Mouse (Mus musculus): ENCODE data around the gene Gm9573. TPM values are rescaled to one million over a fixed set of nuclear protein-coding genes. Genes with fewer than 3 reads are reported as not detected.

Gm9573 gene
- polyA plus RNA-seq (2012; ENCODE audit: insufficient read depth, low replicate concordance), result 0.55 TPM in 1 of 2 replicates, not detected in the other

DNA sequence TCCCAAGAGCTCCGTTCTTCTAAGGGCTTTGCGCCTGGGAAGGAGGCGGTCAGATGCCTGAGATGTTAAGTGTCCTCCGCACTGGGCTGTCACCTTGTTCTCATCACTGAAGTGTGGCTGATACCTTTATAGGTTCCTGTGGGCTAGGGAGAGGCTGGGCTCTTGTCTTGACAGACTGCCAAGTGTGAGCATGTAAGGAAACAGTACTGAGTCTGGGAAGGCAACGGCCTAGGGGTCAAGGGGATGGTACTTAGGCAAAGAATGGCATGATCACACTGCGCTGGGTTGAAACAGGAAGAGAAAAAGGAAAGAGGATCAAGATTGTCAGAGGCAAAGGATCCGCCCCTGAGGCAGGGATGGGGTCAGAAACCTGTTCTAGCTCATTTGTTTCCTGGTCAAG is at the start of gene Gm9573:
Gene Gm9573 (minus strand): TSS at position 101 of the 400 bp plus-strand sequence.
- Histone ChIP-seq H3K4me1 (no peaks in the 10 kb centered on the region), H3K4me3 (replicated peaks) (no peak within 1 kb of the TSS), H3K9me3 (peaks cover 7% of the 10 kb centered on the region; the same call in 1 of the 2 replicates), H3K36me3 (replicated peaks; ENCODE audit: low read length) (no peaks in the 10 kb centered on the region), H3K27me3 (replicated peaks) (peaks cover 43% of the 10 kb centered on the region)
- TF ChIP-seq GATA1 (IDR thresholded peaks at IDR 0.05; ENCODE audit: borderline replicate concordance, low read length) (no peak), FLI1 (IDR thresholded peaks at IDR 0.05; ENCODE audit: low read length) (no peak)

DNA sequence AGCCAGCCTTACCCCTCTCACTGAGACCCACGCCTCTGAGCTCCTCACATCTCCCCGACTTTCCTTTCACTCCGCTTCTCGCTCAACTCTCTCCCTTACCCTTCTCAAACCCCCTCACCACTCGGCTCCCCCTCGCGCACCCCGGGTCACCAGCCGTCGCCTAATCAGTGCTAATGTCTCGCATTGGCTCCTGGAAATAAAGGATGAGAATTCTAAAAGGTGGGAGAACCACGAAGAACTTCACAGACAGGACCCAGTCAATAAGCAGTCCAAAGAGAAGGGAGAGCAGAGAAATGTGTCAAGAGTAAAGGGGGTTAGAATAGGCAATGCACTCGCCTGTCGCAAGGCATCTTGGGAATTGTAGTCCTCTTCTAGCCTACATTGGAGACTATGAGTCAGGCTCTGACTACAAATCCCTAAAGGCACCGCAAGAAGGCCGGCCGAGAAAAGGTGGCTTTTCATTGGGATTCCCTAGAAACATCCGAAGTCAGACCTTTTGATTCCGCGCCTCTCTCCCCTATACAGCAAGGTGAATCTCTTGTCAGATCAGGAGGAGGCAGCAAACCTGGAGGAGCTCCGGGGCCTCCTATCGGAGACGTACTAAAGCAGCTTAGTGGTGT is 47.1 kb upstream of the Gm9573 start, which contains the start of gene Gtf2h4:
Gene Gtf2h4 (minus strand): TSS at position 324 of the 620 bp plus-strand sequence.
- Histone ChIP-seq H3K27me3 (replicated peaks) (peaks cover 5% of the 10 kb centered on the region), H3K9me3 (no peaks in the 10 kb centered on the region), H3K4me3 (replicated peaks) (peak within 1 kb of the TSS; percentile 95), H3K36me3 (replicated peaks; ENCODE audit: low read length) (peaks cover 26% of the 10 kb centered on the region), H3K4me1 (peaks cover 11% of the 10 kb centered on the region)
- TF ChIP-seq GATA1 (IDR thresholded peaks at IDR 0.05; ENCODE audit: borderline replicate concordance, low read length), result no peak
- no peak for TF ChIP-seq FLI1 (IDR thresholded peaks at IDR 0.05; ENCODE audit: low read length)

- H3K27me3 ChIP-seq (replicated peaks), result peaks cover 2% of the 10 kb centered on the region
- H3K4me1 ChIP-seq, result peaks cover 20% of the 10 kb centered on the region
- no peaks in the 10 kb centered on the region for H3K9me3 ChIP-seq
- TF ChIP-seq GATA1 (IDR thresholded peaks at IDR 0.05; ENCODE audit: borderline replicate concordance, low read length) (no peak), FLI1 (IDR thresholded peaks at IDR 0.05; ENCODE audit: low read length) (no peak)
- peaks cover 26% of the 10 kb centered on the region for H3K36me3 ChIP-seq (replicated peaks; ENCODE audit: low read length)
- H3K4me3 ChIP-seq (replicated peaks), result peak overlapping the region; percentile 95
These were observed 46.1 kb upstream of the Gm9573 start for GRCm38 (mm10) chr17:35672527-35672926.

- TF ChIP-seq GATA1 (IDR thresholded peaks at IDR 0.05; ENCODE audit: borderline replicate concordance, low read length), result no peak
- Histone ChIP-seq H3K27me3 (replicated peaks) (no peaks in the 10 kb centered on the region), H3K4me3 (replicated peaks) (no peak overlapping the region), H3K9me3 (no peaks in the 10 kb centered on the region), H3K4me1 (peaks cover 24% of the 10 kb centered on the region), H3K36me3 (replicated peaks; ENCODE audit: low read length) (peaks cover 26% of the 10 kb centered on the region)
These were observed 45.4 kb upstream of the Gm9573 start for GRCm38 (mm10) chr17:35671846-35672245.

- no peak overlapping the region for H3K4me3 ChIP-seq (replicated peaks)
- H3K9me3 ChIP-seq, result no peaks in the 10 kb centered on the region
- H3K27me3 ChIP-seq (replicated peaks), result no peaks in the 10 kb centered on the region
- H3K36me3 ChIP-seq (replicated peaks; ENCODE audit: low read length), result peaks cover 40% of the 10 kb centered on the region
- TF ChIP-seq GATA1 (IDR thresholded peaks at IDR 0.05; ENCODE audit: borderline replicate concordance, low read length), result no peak
- TF ChIP-seq FLI1 (IDR thresholded peaks at IDR 0.05; ENCODE audit: low read length), result no peak
- peaks cover 39% of the 10 kb centered on the region for H3K4me1 ChIP-seq
These were observed 43.3 kb upstream of the Gm9573 start for GRCm38 (mm10) chr17:35669731-35670130.

- Histone ChIP-seq H3K4me3 (replicated peaks) (peak within 1 kb of the TSS; percentile 99), H3K27me3 (replicated peaks) (no peaks in the 10 kb centered on the region), H3K4me1 (peaks cover 30% of the 10 kb centered on the region), H3K36me3 (replicated peaks; ENCODE audit: low read length) (peaks cover 60% of the 10 kb centered on the region), H3K9me3 (no peaks in the 10 kb centered on the region)
- TF ChIP-seq FLI1 (IDR thresholded peaks at IDR 0.05; ENCODE audit: low read length), result no peak
These were observed 41.1 kb upstream of the Gm9573 start, which contains the start of gene Vars2 for GRCm38 (mm10) chr17:35667334-35668065. TSS of gene Vars2 (minus strand) at chr17:35667592.

GRCm38 (mm10) chr17:35666851-35667256 is 40.4 kb upstream of the Gm9573 start:
- no peaks in the 10 kb centered on the region for H3K9me3 ChIP-seq
- H3K27me3 ChIP-seq (replicated peaks), result no peaks in the 10 kb centered on the region
- peak overlapping the region; percentile 99 for H3K4me3 ChIP-seq (replicated peaks)
- no peak for TF ChIP-seq GATA1 (IDR thresholded peaks at IDR 0.05; ENCODE audit: borderline replicate concordance, low read length)
- TF ChIP-seq FLI1 (IDR thresholded peaks at IDR 0.05; ENCODE audit: low read length), result no peak
- H3K36me3 ChIP-seq (replicated peaks; ENCODE audit: low read length), result peaks cover 63% of the 10 kb centered on the region
- peaks cover 28% of the 10 kb centered on the region for H3K4me1 ChIP-seq

- Histone ChIP-seq H3K9me3 (no peaks in the 10 kb centered on the region), H3K4me3 (replicated peaks) (peak overlapping the region; percentile 75), H3K36me3 (replicated peaks; ENCODE audit: low read length) (peaks cover 69% of the 10 kb centered on the region), H3K4me1 (peaks cover 28% of the 10 kb centered on the region), H3K27me3 (replicated peaks) (no peaks in the 10 kb centered on the region)
- no peak for TF ChIP-seq GATA1 (IDR thresholded peaks at IDR 0.05; ENCODE audit: borderline replicate concordance, low read length)
- no peak for TF ChIP-seq FLI1 (IDR thresholded peaks at IDR 0.05; ENCODE audit: low read length)
These were observed 39.6 kb upstream of the Gm9573 start for GRCm38 (mm10) chr17:35665957-35666515.

- TF ChIP-seq FLI1 (IDR thresholded peaks at IDR 0.05; ENCODE audit: low read length) (no peak), GATA1 (IDR thresholded peaks at IDR 0.05; ENCODE audit: borderline replicate concordance, low read length) (no peak)
- peaks cover 37% of the 10 kb centered on the region for H3K36me3 ChIP-seq (replicated peaks; ENCODE audit: low read length)
- H3K9me3 ChIP-seq, result no peaks in the 10 kb centered on the region
- H3K4me1 ChIP-seq, result no peaks in the 10 kb centered on the region
- no peak overlapping the region for H3K4me3 ChIP-seq (replicated peaks)
- peaks cover 44% of the 10 kb centered on the region for H3K27me3 ChIP-seq (replicated peaks)
These were observed 26.6 kb upstream of the Gm9573 start for GRCm38 (mm10) chr17:35653086-35653485.

DNA sequence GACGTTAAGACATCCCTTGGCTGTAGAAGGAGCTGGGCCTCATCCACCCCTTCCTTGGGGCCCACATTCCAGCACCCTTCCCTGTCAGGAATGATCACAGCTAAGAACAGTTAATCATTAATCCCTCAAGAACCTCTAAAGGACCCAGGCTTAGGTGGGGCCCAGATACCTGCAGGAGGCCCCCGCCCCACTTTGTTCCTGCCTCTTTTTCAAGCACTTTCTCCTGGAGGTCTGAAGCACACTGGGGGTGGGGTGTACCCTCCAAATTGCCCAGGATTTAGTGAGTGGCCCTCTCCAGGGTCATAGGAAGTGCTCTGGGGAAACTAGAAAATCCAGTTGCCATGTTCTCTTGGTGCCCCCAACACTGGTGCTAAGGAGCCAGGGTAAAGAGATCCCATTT is 23.0 kb upstream of the Gm9573 start:
- Histone ChIP-seq H3K4me3 (replicated peaks) (no peak overlapping the region), H3K4me1 (no peaks in the 10 kb centered on the region)
- TF ChIP-seq GATA1 (IDR thresholded peaks at IDR 0.05; ENCODE audit: borderline replicate concordance, low read length) (no peak), FLI1 (IDR thresholded peaks at IDR 0.05; ENCODE audit: low read length) (no peak)

More for the DNA sequence above, 23.0 kb upstream of the Gm9573 start:
- peaks cover under 1% of the 10 kb centered on the region for H3K36me3 ChIP-seq (replicated peaks; ENCODE audit: low read length)
- peaks cover 71% of the 10 kb centered on the region for H3K27me3 ChIP-seq (replicated peaks)
- 0 out of 2 replicates have a peak, but pooled peaks cover 2% of the 10 kb centered on the region for H3K9me3 ChIP-seq

Data from megakaryocyte, embryonic 14.5 days (primary cell).